Mouse (Mus musculus) kidney, adult 18-20 months (tissue): ENCODE measurements at regions not wholly inside any gene's neighbourhood (a gene's known extent, or its start where the extent isn't known, plus 50 kb on each side); places are given as distances from the start of the nearest gene placed in this dataset.

Experiments used
- DNase-seq: peaks from one replicate; pipeline ENCODE4 v3.0.0; 2021

DNA sequence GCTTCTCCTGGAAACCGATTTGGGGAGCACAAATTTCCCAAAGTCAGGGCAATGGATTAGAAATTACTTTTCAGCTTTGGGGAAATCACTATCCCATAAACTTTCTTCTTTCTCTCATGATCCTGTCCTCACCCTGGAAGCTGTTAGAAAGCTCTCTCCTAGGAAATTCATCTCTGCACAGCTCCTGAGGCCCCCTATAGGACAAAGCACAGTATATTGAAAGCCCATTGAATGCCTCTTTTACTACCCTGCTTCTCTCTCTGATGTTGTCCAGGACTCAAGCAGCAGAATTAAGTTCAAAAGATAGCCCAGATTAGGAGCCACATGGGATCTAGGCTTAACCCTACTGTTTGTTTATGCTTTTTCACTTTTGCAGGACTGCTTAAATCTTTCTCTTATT lies 139.3 kb upstream of the Rnf219 start:
- no peak for DNase-seq

GRCm38 (mm10) chr14:104658751-104659150 lies 136.3 kb upstream of the Rnf219 start:
- no peak for DNase-seq

DNA sequence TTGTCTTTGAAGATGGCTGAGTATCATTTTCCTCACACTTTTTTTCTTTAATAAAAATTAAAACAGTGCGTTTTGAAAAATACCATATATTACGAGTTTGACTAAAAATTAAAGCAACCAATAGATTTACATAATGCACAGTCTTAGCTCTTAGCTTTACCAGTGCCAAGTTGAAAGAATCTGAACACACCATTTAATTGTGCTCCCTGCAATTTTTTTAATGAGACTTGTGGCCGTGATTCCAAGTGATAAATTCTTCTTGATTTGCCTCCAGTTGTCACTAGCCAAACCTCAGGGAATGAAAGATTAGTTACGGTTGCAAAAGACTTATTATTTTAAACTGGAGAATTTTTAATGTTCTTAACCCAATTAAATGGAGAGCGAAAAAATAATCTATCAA lies 127.5 kb upstream of the Rnf219 start:
- DNase-seq = no peak

GRCm38 (mm10) chr14:104644626-104645025 lies 122.2 kb upstream of the Rnf219 start:
- no peak for DNase-seq

DNA sequence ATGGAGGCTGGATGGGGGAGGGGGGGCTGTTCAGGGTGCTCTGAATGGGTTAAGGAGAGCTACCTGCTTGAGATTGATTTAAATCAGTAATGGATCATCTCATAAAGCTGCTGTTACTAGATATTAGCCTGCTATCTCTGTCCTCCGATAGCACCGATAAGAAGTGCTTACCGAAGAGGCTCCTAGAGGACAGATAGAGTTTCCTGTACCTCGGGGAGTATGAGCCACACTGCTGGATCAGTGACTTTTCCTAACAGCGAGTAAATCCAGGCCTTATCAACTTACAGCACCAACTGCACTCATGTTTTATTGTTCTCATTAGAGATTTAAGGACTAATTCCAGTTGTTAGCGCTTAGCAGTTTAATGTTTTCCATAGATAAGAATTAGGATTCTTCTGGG lies 120.3 kb upstream of the Rnf219 start:
- DNase-seq = no peak

GRCm38 (mm10) chr14:104639300-104639699 lies 116.9 kb upstream of the Rnf219 start:
- DNase-seq = no peak

DNA sequence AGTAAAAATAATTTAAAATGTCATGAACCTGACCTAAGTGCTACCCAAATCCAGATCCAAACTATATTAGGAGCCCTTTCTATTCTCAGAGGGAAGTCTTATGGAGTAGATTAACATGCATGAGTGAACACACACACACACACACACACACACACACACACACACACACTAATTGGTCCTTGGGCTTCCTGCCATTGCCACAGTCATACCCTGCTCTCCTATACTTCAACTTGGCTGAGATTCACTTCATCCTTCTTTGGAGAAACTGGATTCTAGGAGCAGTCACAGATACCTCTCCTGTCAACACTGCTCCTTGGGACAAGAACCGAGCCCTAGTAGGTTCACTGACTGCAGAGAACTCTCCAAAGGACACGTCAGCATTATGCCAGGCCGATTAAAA lies 89.0 kb upstream of the Rnf219 start:
- no peak for DNase-seq

DNA sequence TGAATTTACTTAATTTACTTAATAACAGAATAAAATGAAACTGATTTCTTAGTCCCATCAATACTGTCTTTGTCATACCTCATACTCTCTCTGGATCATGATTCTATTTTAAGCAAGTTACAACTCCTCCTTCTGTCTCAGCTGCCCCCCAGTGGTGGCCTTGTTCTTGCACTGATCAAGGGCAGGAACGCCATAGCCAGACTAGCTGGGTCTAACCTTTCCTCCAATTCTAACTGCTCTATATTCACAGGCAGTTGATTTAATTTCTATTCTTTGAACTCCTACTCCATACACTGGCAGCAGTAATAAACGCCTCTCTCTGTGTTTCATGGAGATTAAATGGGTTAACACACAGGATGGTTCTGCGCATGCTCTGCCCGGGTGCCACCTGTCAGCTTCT lies 87.9 kb upstream of the Rnf219 start:
- no peak for DNase-seq

GRCm38 (mm10) chr14:104594851-104595250 lies 72.4 kb upstream of the Rnf219 start:
- no peak for DNase-seq
